Mouse (Mus musculus) embryonic facial prominence, embryonic 12.5 days (tissue): ENCODE measurements at regions not wholly inside any gene's neighbourhood (a gene's known extent, or its start where the extent isn't known, plus 50 kb on each side); places are given as distances from the start of the nearest gene placed in this dataset.
A peak's percentile ranks its signal among the peaks of the same experiment; 100 is the strongest.

ENCODE experiments used
- ATAC-seq: fragments of 200-750 bp; cut with Nextera tagmentation; 2 replicates; pipeline ENCODE4 v1.8.0; 2017; ENCODE audit not compliant: insufficient number of reproducible peaks, insufficient read depth, low FRiP score, low TSS enrichment
- H3K27ac ChIP-seq: fragments of 300-500 bp; sonication (generic); 2 replicates; pipeline ENCODE4 v1.5.1; 2016; ENCODE audit warnings: mild to moderate bottlenecking
- H3K27me3 ChIP-seq: fragments of 300-500 bp; sonication (generic); 2 replicates; pipeline ENCODE4 v1.6.1; 2016; ENCODE audit warnings: mild to moderate bottlenecking, moderate library complexity
- H3K36me3 ChIP-seq: fragments of 300-500 bp; sonication (generic); 2 replicates; pipeline ENCODE4 v1.6.1; 2016; ENCODE audit warnings: mild to moderate bottlenecking
- H3K4me1 ChIP-seq: fragments of 300-500 bp; sonication (generic); 2 replicates; pipeline ENCODE4 v1.6.1; 2016
- H3K4me2 ChIP-seq: fragments of 300-500 bp; sonication (generic); replicated peaks from 2 replicates; pipeline ENCODE4 v1.6.1; 2016; ENCODE audit warnings: mild to moderate bottlenecking, moderate library complexity
- H3K4me3 ChIP-seq: fragments of 300-500 bp; sonication (generic); 2 replicates; pipeline ENCODE4 v1.5.1; 2016; ENCODE audit warnings: mild to moderate bottlenecking
- H3K9ac ChIP-seq: fragments of 300-500 bp; sonication (generic); 2 replicates; pipeline ENCODE4 v1.6.1; 2016; ENCODE audit warnings: mild to moderate bottlenecking, moderate library complexity
- H3K9me3 ChIP-seq: fragments of 300-500 bp; sonication (generic); 2 replicates; pipeline ENCODE4 v1.6.1; 2016; ENCODE audit warnings: mild to moderate bottlenecking, moderate library complexity
- WGBS: fragments of 180-500 bp; shearing (Covaris S2); methylation state at CpG from one replicate; pipeline ENCODE4 v1.1.7; 2016; 5-methylcytosine and 5-hydroxymethylcytosine counted together

DNA sequence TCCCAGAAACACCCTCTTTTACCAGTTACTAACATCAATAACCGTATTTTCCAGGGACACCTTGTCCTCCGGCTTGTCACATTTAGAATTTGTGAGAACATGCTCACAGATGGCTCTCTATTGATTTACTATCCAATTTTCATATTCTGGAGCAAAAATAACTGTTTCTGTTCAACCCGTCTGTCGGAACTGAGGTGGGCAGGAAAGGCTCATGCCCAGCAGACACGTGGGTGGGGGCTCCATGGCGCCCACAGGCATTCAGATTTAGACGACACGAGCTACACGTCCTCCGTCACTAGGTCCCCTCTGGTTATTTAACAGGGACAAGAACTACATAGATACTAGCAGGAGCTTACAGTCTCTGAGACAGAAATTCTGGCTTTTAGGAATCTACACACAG, 262.2 kb upstream of the Sulf2 start:
- Histone ChIP-seq H3K9me3 (no peaks in the 10 kb centered on the region), H3K4me2 (no peak overlapping the region), H3K27ac (no peak overlapping the region), H3K4me3 (no peak overlapping the region), H3K4me1 (peaks cover 42% of the 10 kb centered on the region), H3K27me3 (no peaks in the 10 kb centered on the region), H3K36me3 (no peaks in the 10 kb centered on the region), H3K9ac (no peak overlapping the region)
- WGBS: 89% methylated on average over 10 of the region's 10 CpGs
- ATAC-seq: no peak

GRCm38 (mm10) chr2:166415481-166415965, 260.1 kb upstream of the Sulf2 start:
- peaks cover 61% of the 10 kb centered on the region for H3K4me1 ChIP-seq
- no peak overlapping the region for H3K9ac ChIP-seq
- H3K27ac ChIP-seq: peak overlapping the region; percentile 89
- no peaks in the 10 kb centered on the region for H3K9me3 ChIP-seq
- WGBS: 28% methylated on average over 16 of the region's 16 CpGs
- no peaks in the 10 kb centered on the region for H3K36me3 ChIP-seq
- H3K27me3 ChIP-seq: no peaks in the 10 kb centered on the region
- ATAC-seq: peak; percentile 72; the same call in 1 of the 2 replicates
- H3K4me3 ChIP-seq: no peak overlapping the region
- H3K4me2 ChIP-seq: 0 out of 2 replicates have a peak overlapping the region, but pooled peaks have one; percentile 8

DNA sequence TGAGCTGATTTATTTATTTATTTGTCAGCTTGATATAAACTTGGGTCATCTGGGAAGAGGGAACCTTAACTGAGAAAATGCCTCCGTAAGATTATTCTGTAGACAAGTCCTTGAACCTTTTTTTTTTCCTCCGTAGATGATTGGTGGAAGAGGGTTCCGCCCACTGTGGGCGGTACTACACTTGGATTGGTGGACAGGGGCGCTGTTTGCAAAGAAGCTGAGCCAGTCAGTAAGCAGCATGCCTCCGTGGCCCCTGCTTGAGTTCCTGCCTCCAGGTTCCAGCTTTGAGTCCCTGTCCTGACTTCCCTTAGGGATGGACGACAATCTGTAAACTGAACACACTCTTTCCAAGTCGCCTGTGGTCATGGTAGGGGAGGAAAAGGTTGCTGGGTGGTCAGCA, 259.4 kb upstream of the Sulf2 start:
- H3K9ac ChIP-seq: no peak overlapping the region
- H3K36me3 ChIP-seq: no peaks in the 10 kb centered on the region
- 85% methylated on average over 8 of the region's 8 CpGs for WGBS
- H3K4me2 ChIP-seq: no peak overlapping the region
- ATAC-seq: no peak
- H3K27me3 ChIP-seq: no peaks in the 10 kb centered on the region
- H3K4me1 ChIP-seq: peaks cover 56% of the 10 kb centered on the region
- no peak overlapping the region for H3K4me3 ChIP-seq
- no peaks in the 10 kb centered on the region for H3K9me3 ChIP-seq
- peak overlapping the region; percentile 89 for H3K27ac ChIP-seq

- H3K9ac ChIP-seq: no peak overlapping the region
- 37% methylated on average over 17 of the region's 17 CpGs for WGBS
- H3K4me1 ChIP-seq: peaks cover 46% of the 10 kb centered on the region
- H3K27me3 ChIP-seq: no peaks in the 10 kb centered on the region
- H3K4me3 ChIP-seq: no peak overlapping the region
- H3K4me2 ChIP-seq: no peak overlapping the region
- H3K9me3 ChIP-seq: 0 out of 2 replicates have a peak, but pooled peaks cover 3% of the 10 kb centered on the region
- H3K27ac ChIP-seq: peak overlapping the region; percentile 47
- H3K36me3 ChIP-seq: no peaks in the 10 kb centered on the region
- no peak for ATAC-seq
Observed at GRCm38 (mm10) chr2:166412031-166412858, 256.8 kb upstream of the Sulf2 start.

- 70% methylated on average over 5 of the region's 5 CpGs for WGBS
Observed at GRCm38 (mm10) chr2:166409391-166409790, 253.9 kb upstream of the Sulf2 start.

GRCm38 (mm10) chr2:166408806-166409205, 253.3 kb upstream of the Sulf2 start:
- no peak for ATAC-seq
- 87% methylated on average over 4 of the region's 4 CpGs for WGBS
- Histone ChIP-seq H3K9me3 (0 out of 2 replicates have a peak, but pooled peaks cover 3% of the 10 kb centered on the region), H3K4me2 (no peak overlapping the region), H3K27ac (0 out of 2 replicates have a peak overlapping the region, but pooled peaks have one; percentile 47), H3K27me3 (no peaks in the 10 kb centered on the region), H3K4me3 (no peak overlapping the region), H3K4me1 (peaks cover 46% of the 10 kb centered on the region), H3K36me3 (no peaks in the 10 kb centered on the region), H3K9ac (no peak overlapping the region)

More at GRCm38 (mm10) chr2:166409391-166409790, 253.9 kb upstream of the Sulf2 start:
- Histone ChIP-seq H3K4me3 (no peak overlapping the region), H3K4me2 (no peak overlapping the region), H3K27me3 (no peaks in the 10 kb centered on the region), H3K9me3 (0 out of 2 replicates have a peak, but pooled peaks cover 3% of the 10 kb centered on the region), H3K9ac (no peak overlapping the region), H3K27ac (peak overlapping the region; percentile 47; the same call in 1 of the 2 replicates), H3K4me1 (peaks cover 43% of the 10 kb centered on the region), H3K36me3 (no peaks in the 10 kb centered on the region)
- no peak for ATAC-seq

DNA sequence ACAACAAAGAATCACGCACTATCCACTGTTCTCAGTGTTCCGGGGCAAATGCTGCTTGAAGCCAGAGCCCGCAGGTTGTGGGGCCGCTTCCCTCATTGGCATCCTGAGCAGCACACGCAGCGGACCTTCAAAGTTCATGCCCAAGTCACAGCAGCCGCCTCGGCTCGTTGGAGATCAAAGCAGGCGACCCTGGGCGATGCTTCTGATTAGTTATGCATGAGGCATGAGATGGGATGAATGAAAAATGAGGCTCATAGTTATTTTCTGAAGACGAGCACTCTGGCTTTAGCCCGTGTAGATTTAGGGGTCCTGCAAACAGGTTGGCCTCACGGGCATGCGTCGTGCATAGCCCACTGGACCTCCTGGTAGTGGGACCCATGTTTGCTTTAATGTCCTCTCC, 252.5 kb upstream of the Sulf2 start:
- 71% methylated on average over 16 of the region's 16 CpGs for WGBS
- Histone ChIP-seq H3K9me3 (0 out of 2 replicates have a peak, but pooled peaks cover 3% of the 10 kb centered on the region), H3K27ac (no peak overlapping the region), H3K4me3 (no peak overlapping the region), H3K36me3 (no peaks in the 10 kb centered on the region), H3K4me1 (peaks cover 51% of the 10 kb centered on the region), H3K4me2 (no peak overlapping the region), H3K27me3 (no peaks in the 10 kb centered on the region), H3K9ac (no peak overlapping the region)
- ATAC-seq: no peak

DNA sequence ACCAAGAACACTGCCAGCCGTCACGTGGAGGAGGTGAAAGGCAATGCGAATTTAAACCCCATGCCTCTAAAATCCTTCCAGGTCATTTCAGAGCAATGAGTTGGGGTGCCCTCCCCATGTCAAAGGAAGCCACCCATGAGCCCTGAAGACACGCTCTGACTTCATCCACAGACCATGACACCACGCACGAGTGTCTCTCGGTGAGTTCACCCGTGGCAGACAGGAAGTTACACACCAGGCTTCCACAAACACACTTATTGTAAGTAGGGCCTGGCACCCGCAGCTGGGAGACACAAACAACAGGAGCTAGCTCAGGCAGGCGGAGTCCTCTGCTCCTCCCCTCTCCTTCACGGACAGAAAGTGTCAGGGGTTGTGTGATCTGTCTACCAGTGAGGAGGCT, 251.4 kb upstream of the Sulf2 start:
- no peak overlapping the region for H3K27ac ChIP-seq
- no peak overlapping the region for H3K4me2 ChIP-seq
- no peaks in the 10 kb centered on the region for H3K27me3 ChIP-seq
- no peak overlapping the region for H3K9ac ChIP-seq
- 78% methylated on average over 11 of the region's 11 CpGs for WGBS
- 0 out of 2 replicates have a peak, but pooled peaks cover 3% of the 10 kb centered on the region for H3K9me3 ChIP-seq
- H3K36me3 ChIP-seq: no peaks in the 10 kb centered on the region
- H3K4me1 ChIP-seq: peaks cover 40% of the 10 kb centered on the region
- no peak for ATAC-seq
- no peak overlapping the region for H3K4me3 ChIP-seq

GRCm38 (mm10) chr2:166403319-166403718, 247.9 kb upstream of the Sulf2 start:
- 65% methylated on average over 10 of the region's 10 CpGs for WGBS
- no peak for ATAC-seq
- Histone ChIP-seq H3K4me3 (no peak overlapping the region), H3K36me3 (no peaks in the 10 kb centered on the region), H3K4me1 (peaks cover 55% of the 10 kb centered on the region), H3K4me2 (no peak overlapping the region), H3K27ac (0 out of 2 replicates have a peak overlapping the region, but pooled peaks have one; percentile 30), H3K9me3 (no peaks in the 10 kb centered on the region), H3K9ac (no peak overlapping the region), H3K27me3 (no peaks in the 10 kb centered on the region)

GRCm38 (mm10) chr2:166401860-166402259, 246.4 kb upstream of the Sulf2 start:
- 76% methylated on average over 3 of the region's 3 CpGs for WGBS
- Histone ChIP-seq H3K9me3 (no peaks in the 10 kb centered on the region), H3K4me1 (peaks cover 63% of the 10 kb centered on the region), H3K27me3 (no peaks in the 10 kb centered on the region), H3K36me3 (no peaks in the 10 kb centered on the region), H3K27ac (no peak overlapping the region), H3K4me3 (no peak overlapping the region), H3K9ac (no peak overlapping the region), H3K4me2 (no peak overlapping the region)
- ATAC-seq: no peak

DNA sequence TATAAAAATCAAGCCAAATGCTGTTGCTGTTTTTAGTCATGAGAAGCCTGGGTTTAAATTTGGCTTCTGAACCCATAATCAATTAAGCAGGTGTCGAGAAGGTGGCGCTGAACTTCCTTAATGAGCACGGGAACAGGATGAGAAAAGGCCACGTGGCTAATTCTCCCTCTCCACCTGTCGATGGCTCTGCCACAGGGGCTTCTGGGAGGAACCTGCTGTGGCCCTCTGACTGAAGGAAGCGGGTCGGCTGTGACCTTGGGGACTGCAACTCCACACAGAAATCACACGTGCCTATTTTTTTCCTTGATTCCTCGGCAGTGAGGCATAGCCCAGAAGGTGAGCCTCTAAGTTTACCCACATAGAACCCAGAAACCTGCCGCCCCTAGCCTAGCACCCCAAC, 244.8 kb upstream of the Sulf2 start:
- no peaks in the 10 kb centered on the region for H3K27me3 ChIP-seq
- WGBS: 67% methylated on average over 10 of the region's 10 CpGs
- no peak overlapping the region for H3K4me2 ChIP-seq
- H3K9ac ChIP-seq: 0 out of 2 replicates have a peak overlapping the region, but pooled peaks have one; percentile 10
- no peak for ATAC-seq
- H3K9me3 ChIP-seq: no peaks in the 10 kb centered on the region
- no peak overlapping the region for H3K4me3 ChIP-seq
- H3K36me3 ChIP-seq: no peaks in the 10 kb centered on the region
- H3K4me1 ChIP-seq: peaks cover 49% of the 10 kb centered on the region
- H3K27ac ChIP-seq: peak overlapping the region; percentile 46; the same call in 1 of the 2 replicates
